Comparison of ENCODE assay signal across 19 mouse cellular contexts in the genomic region with DNA sequence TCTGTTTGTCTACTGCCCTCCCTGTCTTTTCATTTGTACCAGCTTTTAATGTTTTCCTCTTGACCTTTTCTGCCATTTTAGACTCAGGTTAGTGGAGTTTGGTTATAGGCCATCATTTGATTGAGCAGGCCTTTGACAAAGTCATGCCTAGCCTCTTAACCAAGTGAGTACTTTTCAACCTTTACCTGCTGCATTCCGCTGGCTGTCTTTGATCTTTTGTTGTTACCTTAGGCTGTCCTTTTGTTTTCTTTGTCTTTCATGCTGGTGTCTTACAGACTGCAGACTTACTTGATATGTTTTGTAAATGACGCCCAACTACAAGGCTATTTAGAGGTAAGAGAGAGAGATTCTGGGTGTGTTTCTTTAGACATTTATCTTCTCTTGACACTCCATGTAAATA. TPM values are rescaled to one million over a fixed set of nuclear protein-coding genes. Genes with fewer than 3 reads are reported as not detected.
DNase-seq lines count a peak whose midpoint lies in the region; TF ChIP-seq lines count a peak whose summit lies in the region.
"Had no signal": no experiment of that assay in that cellular context is flagged by ENCODE, and none has a peak within 500 bp of the region (broad histone marks: within the 10 kb centered on the region; RNA-seq: fewer than 3 reads in every experiment).

No protein-coding gene starts in this region.

- DNase-seq in ES-E14 (ENCODE audit: low read depth, low spot score) (peak; percentile 79), WW6 (ENCODE audit: low read depth, low spot score) (peak; percentile 57)
- no peak for DNase-seq in B cell, adult 2 months
- no peak for DNase-seq in adrenal gland, postnatal 25 days
- no peak for DNase-seq in urinary bladder, postnatal 36 days (ENCODE audit: low spot score in 2 of 2)
- DNase-seq: adrenal gland, adult 2 months; adrenal gland, postnatal 10 days; adrenal gland, postnatal 36 days; cerebellum, adult 11-12 months; cerebellum, adult 2 months; cerebellum, adult 9-10 months; cerebellum, postnatal 10 days; cerebellum, postnatal 25 days; forebrain, postnatal 0 days had no signal

- H3K4me3 ChIP-seq in ES-E14 (ENCODE audit: insufficient read depth in 1 of 2, low read depth in 1 of 2, low read length in 2 of 2, poor library complexity in 1 of 2, severe bottlenecking in 1 of 2) = no peak overlapping the region
- H3K4me3 ChIP-seq: embryonic facial prominence, embryonic 10.5 days; embryonic facial prominence, embryonic 12.5 days; forebrain, embryonic 13.5 days; forebrain, embryonic 15.5 days had no signal

- H3K9ac ChIP-seq in ES-E14 (ENCODE audit: insufficient read depth, low read depth, low read length, poor library complexity, severe bottlenecking) = no peak overlapping the region
- H3K9ac ChIP-seq: embryonic facial prominence, embryonic 12.5 days; forebrain, embryonic 13.5 days; forebrain, embryonic 15.5 days; forebrain, postnatal 0 days had no signal

- in situ Hi-C loops in ES-E14 (cut with MboI; ENCODE audit: low sequenced_read_pairs in 2 of 2, unreplicated experiment in 2 of 2) = no loop called here

- H3K27ac ChIP-seq in ES-E14 (ENCODE audit: insufficient read depth, low read depth, low read length, poor library complexity, severe bottlenecking) = no peak overlapping the region
- H3K27ac ChIP-seq: embryonic facial prominence, embryonic 10.5 days; embryonic facial prominence, embryonic 12.5 days; forebrain, embryonic 13.5 days; forebrain, embryonic 15.5 days had no signal

- peaks cover 0 to 3% of the 10 kb centered on the region in 2 experiments; a peak in 1 of 4 replicates for H3K4me1 ChIP-seq in ES-E14 (ENCODE audit: control insufficient read depth in 2 of 2, insufficient read depth in 2 of 2, low read length in 2 of 2, poor library complexity in 1 of 2)
- H3K4me1 ChIP-seq: embryonic facial prominence, embryonic 10.5 days; embryonic facial prominence, embryonic 12.5 days; forebrain, embryonic 13.5 days had no signal

- H3K36me3 ChIP-seq in ES-E14 (ENCODE audit: control insufficient read depth, insufficient read depth, low read length, poor library complexity, severe bottlenecking) = peaks cover 11% of the 10 kb centered on the region

- no peaks in the 10 kb centered on the region for H3K9me3 ChIP-seq in ES-E14 (ENCODE audit: control insufficient read depth, insufficient read depth, low read depth, low read length)
- H3K9me3 ChIP-seq: embryonic facial prominence, embryonic 10.5 days; embryonic facial prominence, embryonic 12.5 days; forebrain, embryonic 13.5 days; forebrain, embryonic 15.5 days; G1E had no signal

TF ChIP-seq in ES-E14, 5 proteins besides CTCF, POLR2A, EP300 and RAD21:
- TF ChIP-seq CHD2 (IDR thresholded peaks at IDR 0.05; ENCODE audit: low read depth, low read length) (no peak; the same call in 1 of the 2 replicates), MAFK (IDR thresholded peaks at IDR 0.05; ENCODE audit: insufficient read depth, low read depth, low read length) (no peak)

RNA-seq across cellular contexts. Expression of gene Agk, which starts 8.5 kb away (rescaled TPM):
- 39.2 and 51.1 TPM in 2 replicates for total RNA-seq in ES-E14 (2012; rRNA removed)
- 39.4 and 48.6 TPM in 2 replicates for total RNA-seq in adrenal gland, postnatal 25 days (2021)

Comparison
In these comparisons a context has a peak if more than half of its experiments do, and no peak if none do; other contexts are left out.
1. DNase-seq: peak in ES-E14 (single experiment) and WW6 (single experiment); none in B cell, adult 2 months (0 of 2), adrenal gland, postnatal 25 days (single experiment) and urinary bladder, postnatal 36 days (0 of 2).